Mouse (Mus musculus) hindbrain, embryonic 10.5 days (tissue): Measurements from ENCODE around the gene Spata31d1a. TPM values are rescaled to one million over a fixed set of nuclear protein-coding genes. Genes with fewer than 3 reads are reported as not detected.
A peak's percentile ranks its signal among the peaks of the same experiment; 100 is the strongest.

Experiments used
- DNase-seq: peaks from one replicate; pipeline ENCODE4 v3.0.0-alpha.2; 2017; ENCODE audit warnings: low spot score
- H3K27ac ChIP-seq: fragments of 300-500 bp; sonication (generic); 2 replicates; pipeline ENCODE4 v1.5.1; 2016; ENCODE audit warnings: mild to moderate bottlenecking, moderate library complexity
- H3K27me3 ChIP-seq: fragments of 300-500 bp; sonication (generic); 2 replicates; pipeline ENCODE4 v1.6.1; 2016; ENCODE audit warnings: mild to moderate bottlenecking; ENCODE audit not compliant: poor library complexity, insufficient read depth, severe bottlenecking
- H3K36me3 ChIP-seq: fragments of 300-500 bp; sonication (generic); 2 replicates; pipeline ENCODE4 v1.6.1; 2016; ENCODE audit warnings: mild to moderate bottlenecking, moderate library complexity
- H3K4me1 ChIP-seq: fragments of 300-500 bp; sonication (generic); replicated peaks from 2 replicates; pipeline ENCODE4 v1.6.1; 2016; ENCODE audit warnings: mild to moderate bottlenecking
- H3K4me3 ChIP-seq: fragments of 300-500 bp; sonication (generic); 2 replicates; pipeline ENCODE4 v1.5.1; 2016; ENCODE audit warnings: mild to moderate bottlenecking, moderate library complexity
- H3K9me3 ChIP-seq: fragments of 300-500 bp; sonication (generic); 2 replicates; pipeline ENCODE4 v1.6.1; 2016; ENCODE audit warnings: mild to moderate bottlenecking, moderate library complexity
- WGBS: fragments of 180-500 bp; shearing (Covaris S2); methylation state at CpG from one replicate; pipeline ENCODE4 v1.1.7; 2016; 5-methylcytosine and 5-hydroxymethylcytosine counted together
- polyA plus RNA-seq: library from polyadenylated mRNA; unstranded; fragments of >200 nt; fragmentation: Nextera tagmentation; extraction: Ambion mirVana; gene quantifications from 2 replicates; pipeline ENCODE4 v1.2.1, GENCODE M21; 2016

Spata31d1a gene
- polyA plus RNA-seq, 1 experiment from 2014 or later: 0.05 TPM

DNA sequence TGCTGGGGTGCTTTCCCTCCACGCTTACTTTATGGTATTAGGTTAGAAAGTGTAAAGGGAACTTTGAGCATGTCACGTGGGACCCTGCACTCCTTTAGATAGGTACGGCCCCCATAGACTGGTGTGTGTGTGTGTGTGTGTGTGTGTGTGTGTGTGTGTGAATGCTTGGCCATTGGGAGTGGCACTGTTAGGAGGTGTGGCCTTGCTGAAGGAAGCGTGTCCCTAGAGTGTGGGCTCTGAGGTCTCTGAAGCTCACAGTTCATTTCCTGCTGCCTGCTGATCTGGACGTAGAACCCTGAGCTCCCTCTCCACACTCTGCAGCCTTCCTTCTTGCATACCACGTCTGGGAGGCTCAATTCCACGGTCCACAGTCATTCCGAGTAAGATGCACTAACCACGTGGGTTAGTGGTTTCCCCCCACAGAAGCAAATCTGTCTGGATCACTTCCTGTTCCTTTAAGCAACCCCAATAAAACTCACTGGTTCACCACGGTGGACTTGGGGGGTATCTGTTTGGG lies 53.8 kb downstream of the Spata31d1a start:
- Histone ChIP-seq H3K27ac (peak overlapping the region; percentile 92), H3K4me3 (peak overlapping the region; percentile 14; the same call in 1 of the 2 replicates), H3K4me1 (peaks cover 76% of the 10 kb centered on the region), H3K27me3 (no peaks in the 10 kb centered on the region), H3K36me3 (peaks cover 89% of the 10 kb centered on the region), H3K9me3 (peaks cover 13% of the 10 kb centered on the region)
- no peak for DNase-seq
- 68% methylated on average over 10 of the region's 10 CpGs for WGBS

DNA sequence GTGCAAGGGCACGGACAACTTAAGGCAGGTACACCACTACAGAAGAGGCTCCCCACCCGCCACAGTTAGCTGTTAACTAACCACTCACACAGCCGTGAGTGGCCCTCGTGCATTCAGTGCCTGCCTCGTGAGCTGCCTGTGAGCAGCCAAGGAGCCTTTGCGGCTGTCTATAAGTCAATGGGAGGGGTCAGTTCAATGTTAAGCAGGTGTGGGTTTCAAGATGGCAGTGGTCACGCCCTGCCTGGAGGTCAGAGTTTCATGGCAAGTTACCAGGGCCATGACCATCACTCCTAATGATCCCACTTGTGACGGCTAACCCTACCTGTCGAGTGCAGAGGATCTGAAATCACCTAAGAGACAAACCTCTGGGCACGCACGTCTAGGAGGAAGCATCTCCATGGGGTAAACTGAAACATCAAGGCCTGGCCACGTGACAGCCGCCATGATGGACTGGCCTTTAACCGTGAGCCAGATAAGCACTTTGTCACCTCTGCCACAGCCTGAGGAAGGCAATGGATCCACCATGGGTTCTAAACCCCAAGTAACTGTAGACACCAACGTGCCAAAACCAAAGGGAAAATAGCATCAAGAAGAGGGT lies 54.3 kb downstream of the Spata31d1a start:
- no peak overlapping the region for H3K4me3 ChIP-seq
- peaks cover 81% of the 10 kb centered on the region for H3K4me1 ChIP-seq
- no peak for DNase-seq
- no peaks in the 10 kb centered on the region for H3K27me3 ChIP-seq
- H3K36me3 ChIP-seq: peaks cover 89% of the 10 kb centered on the region
- peaks cover 13% of the 10 kb centered on the region for H3K9me3 ChIP-seq
- 93% methylated on average over 15 of the region's 15 CpGs for WGBS
- peak overlapping the region; percentile 92 for H3K27ac ChIP-seq

GRCm38 (mm10) chr13:59654465-59654864 lies 55.7 kb downstream of the Spata31d1a start:
- whole genome bisulfite sequencing: 96% methylated on average over 5 of the region's 5 CpGs
- Histone ChIP-seq H3K9me3 (peaks cover 13% of the 10 kb centered on the region), H3K27ac (peak overlapping the region; percentile 59), H3K36me3 (peaks cover 89% of the 10 kb centered on the region), H3K4me1 (peaks cover 81% of the 10 kb centered on the region), H3K27me3 (no peaks in the 10 kb centered on the region), H3K4me3 (no peak overlapping the region)
- no peak for DNase-seq

- Histone ChIP-seq H3K27me3 (no peaks in the 10 kb centered on the region), H3K4me3 (no peak overlapping the region), H3K9me3 (peaks cover 3% of the 10 kb centered on the region), H3K4me1 (peaks cover 71% of the 10 kb centered on the region), H3K27ac (peak overlapping the region; percentile 59), H3K36me3 (peaks cover 89% of the 10 kb centered on the region)
- 64% methylated on average over 3 of the region's 3 CpGs for WGBS
- DNase-seq: no peak
Measured at GRCm38 (mm10) chr13:59653136-59653535, 57.0 kb downstream of the Spata31d1a start.

GRCm38 (mm10) chr13:59652651-59653050 lies 57.5 kb downstream of the Spata31d1a start:
- peak; percentile 38 for DNase-seq
- Histone ChIP-seq H3K4me3 (no peak overlapping the region), H3K9me3 (no peaks in the 10 kb centered on the region), H3K36me3 (peaks cover 89% of the 10 kb centered on the region), H3K4me1 (peaks cover 66% of the 10 kb centered on the region), H3K27ac (peak overlapping the region; percentile 59), H3K27me3 (no peaks in the 10 kb centered on the region)
- WGBS: 48% methylated on average over 5 of the region's 5 CpGs

Other genes with a start within 250 kb of the Spata31d1a start
- gene Agtpbp1, start 125.1 kb downstream of the Spata31d1a start, polyA plus RNA-seq: 11.3 and 12.3 TPM in 2 replicates
- 104 and 105 TPM in 2 replicates for gene Naa35, start 125.1 kb downstream of the Spata31d1a start, polyA plus RNA-seq
- gene Golm1, start 34.5 kb downstream of the Spata31d1a start, polyA plus RNA-seq: 144 and 181 TPM in 2 replicates
- not detected in 2 replicates for gene 4921517D22Rik, start 16.2 kb downstream of the Spata31d1a start, polyA plus RNA-seq
- gene Spata31d1b, start 2.0 kb upstream of the Spata31d1a start, polyA plus RNA-seq: 0.04 TPM in 1 of 2 replicates, not detected in the other
- gene Spata31d1d, start 21.4 kb upstream of the Spata31d1a start, polyA plus RNA-seq: not detected in 2 replicates
- gene 1700014D04Rik, start 36.4 kb upstream of the Spata31d1a start, polyA plus RNA-seq: 0.18 TPM in 1 of 2 replicates, not detected in the other
- 101 and 116 TPM in 2 replicates for gene Isca1, start 59.5 kb upstream of the Spata31d1a start, polyA plus RNA-seq
- gene Gm49354, start 71.9 kb upstream of the Spata31d1a start, polyA plus RNA-seq: not detected in 2 replicates
- 35.4 and 40.2 TPM in 2 replicates for gene Tut7, start 112.8 kb upstream of the Spata31d1a start, polyA plus RNA-seq